Mouse (Mus musculus) heart, adult 2 months (tissue): Measurements from ENCODE around the gene Rhbdl1.

ENCODE experiments used
- CTCF ChIP-seq: fragments of 200-600 bp; IDR thresholded peaks from 2 replicates; pipeline ENCODE4 v1.8.1; 2022; ENCODE audit warnings: antibody characterized with exemption, mild to moderate bottlenecking, moderate library complexity
- EP300 ChIP-seq: fragments of 200-500 bp; IDR thresholded peaks from 2 replicates; pipeline ENCODE4 v1.6.1; 2011; ENCODE audit warnings: low read depth, low read length, control low read depth; ENCODE audit not compliant: insufficient read depth
- POLR2A ChIP-seq: fragments of 200-500 bp; IDR thresholded peaks from 2 replicates; pipeline ENCODE4 v1.6.1; 2011; ENCODE audit warnings: mild to moderate bottlenecking, low read depth, low read length, control low read depth; ENCODE audit not compliant: insufficient read depth

DNA sequence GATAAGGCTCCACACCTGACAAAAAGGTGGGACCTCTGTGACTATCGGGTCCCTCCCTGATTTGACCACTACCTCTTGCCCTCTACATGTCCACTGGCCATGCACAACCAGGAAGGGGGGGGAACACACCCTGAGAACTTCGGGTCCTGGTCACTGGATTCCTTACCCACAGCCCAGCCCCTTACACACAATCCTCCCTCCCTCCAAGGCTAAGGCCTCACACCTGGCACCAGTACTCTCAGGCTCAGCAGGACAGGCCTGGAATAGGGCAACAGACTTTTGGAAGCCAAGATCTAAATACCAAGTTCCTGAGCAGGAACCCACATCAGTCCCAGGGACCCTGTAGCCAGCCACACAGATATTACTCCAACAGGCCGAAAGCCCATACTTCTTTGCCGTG is 1.8 kb upstream of the Rhbdl1 start:
- no peak for TF ChIP-seq CTCF
- no peak for TF ChIP-seq EP300
- TF ChIP-seq POLR2A, result no peak
